Mouse (Mus musculus): ENCODE data around the gene Trim34a. TPM values are rescaled to one million over a fixed set of nuclear protein-coding genes. Genes with fewer than 3 reads are reported as not detected.

Trim34a gene
- total RNA-seq (2023), result 28.4 TPM

DNA sequence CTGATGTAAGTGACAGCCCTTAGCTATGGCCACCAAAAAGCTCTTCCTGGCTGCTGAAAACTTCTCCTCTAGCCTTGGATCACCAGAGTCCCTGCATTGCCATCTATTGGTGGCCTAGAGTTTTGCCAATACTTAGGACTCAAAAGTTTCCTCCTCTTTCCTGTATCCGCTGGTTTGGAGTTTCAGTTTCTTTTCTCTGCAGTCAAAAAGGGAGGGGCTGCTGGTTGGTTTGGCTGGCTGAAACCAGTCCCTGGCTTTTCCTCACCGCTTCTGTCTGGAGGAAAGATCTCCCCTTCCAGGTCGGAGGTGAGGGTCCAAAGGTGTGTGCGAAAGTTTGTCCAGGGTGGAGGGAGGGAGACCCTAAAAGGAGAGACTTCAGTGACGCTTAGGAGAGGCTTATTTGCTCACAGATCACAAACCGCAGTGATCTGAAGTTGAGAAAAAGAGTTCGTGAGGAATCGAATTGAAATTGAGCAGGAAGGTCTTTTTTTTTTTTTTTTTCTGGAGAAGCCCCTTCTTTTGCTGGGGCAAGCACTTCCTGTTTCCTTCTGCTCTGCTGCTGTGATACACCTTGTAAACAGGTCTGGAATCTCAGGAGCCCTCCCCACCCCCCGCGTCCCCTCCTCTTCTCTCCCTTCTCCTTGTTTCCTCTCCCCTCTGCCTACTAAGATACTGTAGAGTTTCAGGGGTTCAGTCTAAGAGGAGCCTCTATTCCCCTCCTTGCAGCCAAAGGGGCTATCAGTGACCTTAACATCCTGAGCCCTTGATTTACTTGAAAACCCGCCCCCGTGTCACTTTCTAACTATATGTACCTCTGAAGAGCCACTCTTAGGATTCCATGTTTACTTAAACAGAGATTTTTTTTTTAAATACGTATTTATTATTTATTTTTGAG, at the start of gene Trim34a:
Gene Trim34a, plus strand, starts transcription at position 171 of the 895 bp plus-strand sequence.

DNA sequence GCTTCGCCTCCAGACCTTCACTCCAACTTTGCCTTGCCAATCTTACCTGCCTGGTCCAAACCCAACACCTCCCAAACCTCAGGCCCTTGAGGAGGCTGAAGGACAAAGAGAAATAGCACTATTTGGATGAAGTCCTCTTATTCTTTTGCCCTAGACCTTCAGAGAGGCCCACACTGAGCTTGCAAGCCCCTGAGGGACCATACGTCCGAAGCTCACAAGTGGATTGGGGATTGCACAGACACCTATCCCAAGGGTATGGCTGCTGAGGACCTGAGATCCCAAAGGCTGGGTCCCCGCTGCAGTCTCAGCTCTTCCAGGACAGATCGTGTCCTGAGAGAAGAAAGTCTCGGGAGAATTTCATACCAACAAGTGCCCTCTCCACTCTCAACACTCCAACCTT, 48.4 kb upstream of the Trim34a start, which contains the start of gene Olfr649:
Gene Olfr649, minus strand, starts transcription at position 101 of the 400 bp plus-strand sequence.

DNA sequence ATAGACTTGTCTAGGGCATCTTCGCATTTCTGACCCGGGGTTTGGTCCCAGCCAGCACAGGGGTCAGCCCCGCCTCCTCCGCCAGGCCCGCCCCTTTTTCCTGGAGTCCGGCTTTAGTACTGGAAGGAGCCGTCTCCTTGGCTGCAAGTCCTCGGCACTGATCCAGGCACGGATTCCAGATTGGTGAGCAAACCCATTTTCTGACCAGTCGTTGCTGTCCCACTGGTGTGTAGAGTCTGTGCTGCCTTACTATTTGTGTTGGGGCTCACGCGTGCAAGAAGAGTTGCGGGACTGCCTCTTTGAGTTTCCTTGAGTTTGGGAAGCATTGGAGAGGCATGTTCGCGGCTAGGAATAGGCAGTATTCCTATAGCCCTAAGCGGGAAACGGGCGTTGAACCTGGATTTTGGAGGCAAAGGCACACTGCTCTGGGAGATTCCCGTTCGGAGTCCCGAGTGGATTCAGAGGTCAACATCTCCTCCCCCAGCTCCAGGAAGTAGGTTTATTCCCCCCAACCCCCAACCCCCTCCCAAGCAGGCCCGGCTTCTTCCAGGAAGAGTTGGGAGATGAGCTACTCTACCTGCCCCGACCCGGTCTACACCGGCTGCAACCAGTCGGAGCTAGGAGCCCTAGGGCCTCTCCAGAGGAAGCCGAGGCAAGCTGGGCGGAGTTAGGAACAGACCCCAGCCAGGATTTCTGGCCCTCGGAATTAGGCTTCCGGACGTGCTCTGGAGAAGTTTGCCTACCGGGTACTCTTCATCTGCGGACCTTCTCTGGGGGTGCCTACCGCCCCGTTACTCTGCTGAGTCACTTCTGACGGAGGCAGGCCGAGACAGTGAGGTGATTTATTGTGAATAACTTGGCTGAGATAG, 25.3 kb upstream of the Trim34a start, which contains the start of gene Trim6:
Gene Trim6, plus strand, starts transcription at position 93 of the 869 bp plus-strand sequence.

GRCm38 (mm10) chr7:104287576-104288443, 43.6 kb downstream of the Trim34a start, which contains the start of gene Trim5:
TSS of gene Trim5 (minus strand) at chr7:104288094.

Other genes starting within 250 kb of the Trim34a start
- not detected for gene Olfr638, start 245.7 kb upstream of the Trim34a start, total RNA-seq (2023)
- gene Olfr639, start 227.2 kb upstream of the Trim34a start, total RNA-seq (2023), result not detected
- gene Olfr640, start 218.9 kb upstream of the Trim34a start, total RNA-seq (2023), result not detected
- not detected for gene Olfr641, start 209.0 kb upstream of the Trim34a start, total RNA-seq (2023)
- gene Olfr642, start 191.8 kb upstream of the Trim34a start, total RNA-seq (2023), result not detected
- not detected for gene 4930516K23Rik, start 183.0 kb upstream of the Trim34a start, total RNA-seq (2023)
- gene Olfr644, start 172.6 kb upstream of the Trim34a start, total RNA-seq (2023), result not detected
- not detected for gene Olfr645, start 159.0 kb upstream of the Trim34a start, total RNA-seq (2023)
- gene Olfr646, start 139.6 kb upstream of the Trim34a start, total RNA-seq (2023), result not detected
- gene Ubqln5, start 114.6 kb upstream of the Trim34a start, total RNA-seq (2023), result not detected
- gene Olfr643, start 107.1 kb upstream of the Trim34a start, total RNA-seq (2023), result not detected
- not detected for gene Ubqln3, start 101.2 kb upstream of the Trim34a start, total RNA-seq (2023)
- gene Ubqlnl, start 93.9 kb upstream of the Trim34a start, total RNA-seq (2023), result not detected
- gene Olfm5, start 79.6 kb upstream of the Trim34a start, total RNA-seq (2023), result not detected
- gene Olfr648, start 61.1 kb upstream of the Trim34a start, total RNA-seq (2023), result not detected
- gene Olfr649, start 48.5 kb upstream of the Trim34a start, total RNA-seq (2023), result not detected
- not detected for gene Trim6, start 25.7 kb upstream of the Trim34a start, total RNA-seq (2023)
- 23.9 TPM for gene Trim5, start 43.6 kb downstream of the Trim34a start, total RNA-seq (2023)
- 96.4 TPM for gene Trim12a, start 71.0 kb downstream of the Trim34a start, total RNA-seq (2023)
- gene Trim34b, start 85.0 kb downstream of the Trim34a start, total RNA-seq (2023), result 2.1 TPM
- gene Trim12c, start 108.9 kb downstream of the Trim34a start, total RNA-seq (2023), result 42.5 TPM
- gene Trim30b, start 125.4 kb downstream of the Trim34a start, total RNA-seq (2023), result 1.9 TPM
- 9.8 TPM for gene Trim30c, start 156.4 kb downstream of the Trim34a start, total RNA-seq (2023)
- gene Trim30a, start 220.7 kb downstream of the Trim34a start, total RNA-seq (2023), result 73.6 TPM

Measured in CD8-positive naive resting alpha-beta T cell, adult 57 days (primary cell).